8 mouse cellular contexts compared by ENCODE assay signal in genomic region chr15:89177121-89177520, GRCm38 (mm10). TPM values are rescaled to one million over a fixed set of nuclear protein-coding genes. Genes with fewer than 3 reads are reported as not detected.
A peak's percentile ranks its signal among the peaks of the same experiment; 100 is the strongest.
DNase-seq lines count a peak whose midpoint lies in the region; ATAC-seq and TF ChIP-seq lines count a peak whose summit lies in the region.

No protein-coding gene starts in this region.

- DNase-seq in A20 (ENCODE audit: low read depth, low spot score) (peak; percentile 60), R1 (ENCODE audit: low read depth, low spot score) (peak; percentile 76)
- DNase-seq in embryonic facial prominence, embryonic 10.5 days (ENCODE audit: low spot score), result no peak
- no peak for DNase-seq in kidney, postnatal 0 days (ENCODE audit: low spot score)
- DNase-seq in lung, postnatal 0 days (ENCODE audit: low spot score), result peak; percentile 84
- DNase-seq in right cerebral cortex, postnatal 14 days, result peak; percentile 62

- H3K9ac ChIP-seq in heart, embryonic 14.5 days (ENCODE audit: low read length), result peak overlapping the region; percentile 46
- peak overlapping the region; percentile 31; the same call in 1 of the 2 replicates for H3K9ac ChIP-seq in kidney, postnatal 0 days (ENCODE audit: low read depth, low read length)
- no peak overlapping the region for H3K9ac ChIP-seq in lung, postnatal 0 days (replicated peaks; ENCODE audit: low read depth)

- ATAC-seq in heart, embryonic 14.5 days (ENCODE audit: insufficient number of reproducible peaks, insufficient read depth, low FRiP score, low read depth), result no peak
- no peak for ATAC-seq in kidney, postnatal 0 days (replicated peaks; ENCODE audit: low FRiP score, low read depth)
- ATAC-seq in lung, postnatal 0 days, result peak; percentile 17
- no peak for ATAC-seq in inflammation-experienced regulatory T-cells, adult 6 months

- H3K27me3 ChIP-seq in embryonic facial prominence, embryonic 10.5 days (replicated peaks; ENCODE audit: low read depth, poor library complexity, severe bottlenecking), result no peaks in the 10 kb centered on the region
- H3K27me3 ChIP-seq in heart, embryonic 14.5 days (ENCODE audit: control insufficient read depth, insufficient read depth, low read length), result no peaks in the 10 kb centered on the region
- H3K27me3 ChIP-seq in kidney, postnatal 0 days (ENCODE audit: insufficient read depth, low read length), result no peaks in the 10 kb centered on the region
- no peaks in the 10 kb centered on the region for H3K27me3 ChIP-seq in lung, postnatal 0 days (replicated peaks; ENCODE audit: insufficient read depth, low read length)

- 18% methylated on average over 5 of the region's 5 CpGs for WGBS in embryonic facial prominence, embryonic 10.5 days
- WGBS in heart, embryonic 14.5 days, result 7% methylated on average over 5 of the region's 5 CpGs
- WGBS in kidney, postnatal 0 days, result 5% methylated on average over 5 of the region's 5 CpGs
- WGBS in lung, postnatal 0 days, result 2% methylated on average over 5 of the region's 5 CpGs

- no peak for TF ChIP-seq CTCF in kidney, postnatal 0 days (IDR thresholded peaks at IDR 0.05; ENCODE audit: low read depth)
- no peak for TF ChIP-seq CTCF in lung, postnatal 0 days (IDR thresholded peaks at IDR 0.05)

- H3K9me3 ChIP-seq in embryonic facial prominence, embryonic 10.5 days, result no peaks in the 10 kb centered on the region
- H3K9me3 ChIP-seq in heart, embryonic 14.5 days (ENCODE audit: control insufficient read depth, low read length), result no peaks in the 10 kb centered on the region
- H3K9me3 ChIP-seq in kidney, postnatal 0 days (replicated peaks; ENCODE audit: low read length), result no peaks in the 10 kb centered on the region
- no peaks in the 10 kb centered on the region for H3K9me3 ChIP-seq in lung, postnatal 0 days (ENCODE audit: low read length)

- TF ChIP-seq EP300 in lung, postnatal 0 days (IDR thresholded peaks at IDR 0.05), result no peak

- peak overlapping the region; percentile 84 for H3K4me3 ChIP-seq in embryonic facial prominence, embryonic 10.5 days
- 0 out of 4 replicates have a peak overlapping the region, but pooled peaks of 1 of the 2 experiments have one; percentile 1 for H3K4me3 ChIP-seq in heart, embryonic 14.5 days (ENCODE audit: control insufficient read depth in 1 of 2, insufficient read depth in 1 of 2, low read depth in 1 of 2, low read length in 2 of 2)
- H3K4me3 ChIP-seq in kidney, postnatal 0 days (replicated peaks; ENCODE audit: low read depth, low read length), result no peak overlapping the region
- H3K4me3 ChIP-seq in lung, postnatal 0 days (ENCODE audit: low read depth, low read length), result no peak overlapping the region

- H3K4me1 ChIP-seq in embryonic facial prominence, embryonic 10.5 days, result peaks cover 91% of the 10 kb centered on the region
- H3K4me1 ChIP-seq in heart, embryonic 14.5 days (ENCODE audit: control insufficient read depth in 2 of 2, insufficient read depth in 2 of 2, low read length in 2 of 2), result peaks cover 67 to 80% of the 10 kb centered on the region in 2 experiments
- peaks cover 70% of the 10 kb centered on the region for H3K4me1 ChIP-seq in kidney, postnatal 0 days (replicated peaks; ENCODE audit: insufficient read depth, low read length)
- H3K4me1 ChIP-seq in lung, postnatal 0 days (ENCODE audit: insufficient read depth, low read depth, low read length), result peaks cover 74% of the 10 kb centered on the region

- peaks cover 20% of the 10 kb centered on the region; the same call in 1 of the 2 replicates for H3K36me3 ChIP-seq in embryonic facial prominence, embryonic 10.5 days (replicated peaks)
- no peaks in the 10 kb centered on the region for H3K36me3 ChIP-seq in heart, embryonic 14.5 days (ENCODE audit: control insufficient read depth, insufficient read depth, low read length)
- no peaks in the 10 kb centered on the region for H3K36me3 ChIP-seq in kidney, postnatal 0 days (ENCODE audit: insufficient read depth, low read length)
- no peaks in the 10 kb centered on the region for H3K36me3 ChIP-seq in lung, postnatal 0 days (ENCODE audit: insufficient read depth, low read length)

- H3K4me2 ChIP-seq in heart, embryonic 14.5 days (ENCODE audit: low read length), result peak overlapping the region; percentile 92
- peak overlapping the region; percentile 73 for H3K4me2 ChIP-seq in kidney, postnatal 0 days (ENCODE audit: low read length)
- peak overlapping the region; percentile 81 for H3K4me2 ChIP-seq in lung, postnatal 0 days (replicated peaks; ENCODE audit: low read depth, low read length)

- peak overlapping the region; percentile 73 for H3K27ac ChIP-seq in embryonic facial prominence, embryonic 10.5 days (replicated peaks)
- peak overlapping the region; percentile 54 to 96 for H3K27ac ChIP-seq in heart, embryonic 14.5 days (replicated peaks in 1 of 2; ENCODE audit: control insufficient read depth in 1 of 2, insufficient read depth in 1 of 2, low read depth in 2 of 2, low read length in 2 of 2)
- peak overlapping the region; percentile 93 for H3K27ac ChIP-seq in kidney, postnatal 0 days
- peak overlapping the region; percentile 90 for H3K27ac ChIP-seq in lung, postnatal 0 days (ENCODE audit: low read length)

RNA-seq across cellular contexts. Expression of gene Plxnb2, which starts 3.5 kb away (rescaled TPM):
- 146 and 152 TPM in 2 replicates for polyA plus RNA-seq in embryonic facial prominence, embryonic 10.5 days (2016; fragmentation: Nextera tagmentation; extraction: Ambion mirVana)
- polyA plus RNA-seq in heart, embryonic 14.5 days (2014; fragmentation: Nextera tagmentation; extraction: Ambion mirVana), result 87.4 and 99.3 TPM in 2 replicates
- polyA plus RNA-seq in kidney, postnatal 0 days (2015; fragmentation: Nextera tagmentation; extraction: Ambion mirVana), result 126 and 130 TPM in 2 replicates
- polyA plus RNA-seq in lung, postnatal 0 days (2015; fragmentation: Nextera tagmentation; extraction: Ambion mirVana), result 73.1 and 104 TPM in 2 replicates
- polyA plus RNA-seq in inflammation-experienced regulatory T-cells, adult 6 months (2017; shearing (Covaris generic)), result 1 to 10 TPM; 1.0 to 3.7 (median 1.7) TPM

RNA-seq across cellular contexts. Expression of gene Dennd6b, which starts 19.2 kb away (rescaled TPM):
- 26.1 and 29.1 TPM in 2 replicates for polyA plus RNA-seq in embryonic facial prominence, embryonic 10.5 days (2016; fragmentation: Nextera tagmentation; extraction: Ambion mirVana)
- 14.8 and 16.6 TPM in 2 replicates for polyA plus RNA-seq in heart, embryonic 14.5 days (2014; fragmentation: Nextera tagmentation; extraction: Ambion mirVana)
- polyA plus RNA-seq in kidney, postnatal 0 days (2015; fragmentation: Nextera tagmentation; extraction: Ambion mirVana), result 10.4 and 11.7 TPM in 2 replicates
- polyA plus RNA-seq in lung, postnatal 0 days (2015; fragmentation: Nextera tagmentation; extraction: Ambion mirVana), result 4.4 and 5.0 TPM in 2 replicates
- polyA plus RNA-seq in inflammation-experienced regulatory T-cells, adult 6 months (2017; shearing (Covaris generic)), result 10 to 100 TPM in 2 of 3 experiments, 1 to 10 TPM in 1; 3.4 to 16.7 (median 13.6) TPM

RNA-seq across cellular contexts. Expression of gene Mapk11, which starts 27.7 kb away (rescaled TPM):
- 16.1 and 20.6 TPM in 2 replicates for polyA plus RNA-seq in embryonic facial prominence, embryonic 10.5 days (2016; fragmentation: Nextera tagmentation; extraction: Ambion mirVana)
- 2.5 and 3.2 TPM in 2 replicates for polyA plus RNA-seq in heart, embryonic 14.5 days (2014; fragmentation: Nextera tagmentation; extraction: Ambion mirVana)
- 7.5 and 9.3 TPM in 2 replicates for polyA plus RNA-seq in kidney, postnatal 0 days (2015; fragmentation: Nextera tagmentation; extraction: Ambion mirVana)
- polyA plus RNA-seq in lung, postnatal 0 days (2015; fragmentation: Nextera tagmentation; extraction: Ambion mirVana), result 7.4 and 8.5 TPM in 2 replicates
- 10 to 100 TPM in 2 of 3 experiments, 1 to 10 TPM in 1; 8.2 to 23.6 (median 21.4) TPM for polyA plus RNA-seq in inflammation-experienced regulatory T-cells, adult 6 months (2017; shearing (Covaris generic))

RNA-seq across cellular contexts. Expression of gene Ppp6r2, which starts 34.2 kb away (rescaled TPM):
- 23.8 and 26.8 TPM in 2 replicates for polyA plus RNA-seq in embryonic facial prominence, embryonic 10.5 days (2016; fragmentation: Nextera tagmentation; extraction: Ambion mirVana)
- polyA plus RNA-seq in heart, embryonic 14.5 days (2014; fragmentation: Nextera tagmentation; extraction: Ambion mirVana), result 21.9 and 22.9 TPM in 2 replicates
- 25.9 and 26.8 TPM in 2 replicates for polyA plus RNA-seq in kidney, postnatal 0 days (2015; fragmentation: Nextera tagmentation; extraction: Ambion mirVana)
- 22.7 and 24.1 TPM in 2 replicates for polyA plus RNA-seq in lung, postnatal 0 days (2015; fragmentation: Nextera tagmentation; extraction: Ambion mirVana)
- 10 to 100 TPM; 21.5 to 33.7 (median 30.1) TPM for polyA plus RNA-seq in inflammation-experienced regulatory T-cells, adult 6 months (2017; shearing (Covaris generic))

RNA-seq across cellular contexts. Expression of gene Mapk12, which starts 36.6 kb away (rescaled TPM):
- polyA plus RNA-seq in embryonic facial prominence, embryonic 10.5 days (2016; fragmentation: Nextera tagmentation; extraction: Ambion mirVana), result 16.6 and 19.6 TPM in 2 replicates
- polyA plus RNA-seq in heart, embryonic 14.5 days (2014; fragmentation: Nextera tagmentation; extraction: Ambion mirVana), result 21.0 and 23.0 TPM in 2 replicates
- 12.3 and 13.5 TPM in 2 replicates for polyA plus RNA-seq in kidney, postnatal 0 days (2015; fragmentation: Nextera tagmentation; extraction: Ambion mirVana)
- polyA plus RNA-seq in lung, postnatal 0 days (2015; fragmentation: Nextera tagmentation; extraction: Ambion mirVana), result 13.0 and 14.4 TPM in 2 replicates
- polyA plus RNA-seq in inflammation-experienced regulatory T-cells, adult 6 months (2017; shearing (Covaris generic)), result 1 to 10 TPM in 2 of 3 experiments, under 1 TPM in 1; 0.50 to 3.6 (median 2.8) TPM

Comparison
In these comparisons a context has a peak if more than half of its experiments do, and no peak if none do; other contexts are left out.
1. DNase-seq: peak in A20 (single experiment), R1 (single experiment), lung, postnatal 0 days (single experiment) and right cerebral cortex, postnatal 14 days (single experiment); none in embryonic facial prominence, embryonic 10.5 days (single experiment) and kidney, postnatal 0 days (single experiment).
2. RNA of gene Plxnb2, which starts 3.5 kb away (polyA plus RNA-seq): 146 to 152 TPM in embryonic facial prominence, embryonic 10.5 days, 126 to 130 TPM in kidney, postnatal 0 days, 87.4 to 99.3 TPM in heart, embryonic 14.5 days and 73.1 to 104 TPM in lung, postnatal 0 days; 1.0 to 3.7 TPM in inflammation-experienced regulatory T-cells, adult 6 months; every median in the first group is over 10 times any median in the second.
3. Peak in every context shown above with its lines, with median percentiles within 50 percentile points of each other: H3K27ac ChIP-seq and H3K4me2 ChIP-seq.